In genomic region chr19:8839908-8840791, GRCm38 (mm10) we compare ENCODE assay signal across 8 mouse cellular contexts. TPM values are rescaled to one million over a fixed set of nuclear protein-coding genes. Genes with fewer than 3 reads are reported as not detected.
A peak's percentile ranks its signal among the peaks of the same experiment; 100 is the strongest.
DNase-seq lines count a peak whose midpoint lies in the region; ATAC-seq and TF ChIP-seq lines count a peak whose summit lies in the region.

No protein-coding gene starts in this region.

- no peaks in the 10 kb centered on the region for H3K27me3 ChIP-seq in intestine, postnatal 0 days (replicated peaks; ENCODE audit: control insufficient read depth, insufficient read depth, low read length)
- H3K27me3 ChIP-seq in limb, embryonic 12.5 days: no peaks in the 10 kb centered on the region
- no peaks in the 10 kb centered on the region for H3K27me3 ChIP-seq in midbrain, embryonic 11.5 days (ENCODE audit: control insufficient read depth, insufficient read depth, low read length)

- peak overlapping the region; percentile 41 for H3K4me3 ChIP-seq in intestine, postnatal 0 days (ENCODE audit: low read depth, low read length)
- H3K4me3 ChIP-seq in limb, embryonic 12.5 days (replicated peaks): peak overlapping the region; percentile 52
- H3K4me3 ChIP-seq in midbrain, embryonic 11.5 days (ENCODE audit: low read depth, low read length): peak overlapping the region; percentile 46

- H3K36me3 ChIP-seq in intestine, postnatal 0 days (ENCODE audit: control insufficient read depth, insufficient read depth): peaks cover 6% of the 10 kb centered on the region; the same call in 1 of the 2 replicates
- peaks cover 31% of the 10 kb centered on the region for H3K36me3 ChIP-seq in limb, embryonic 12.5 days
- 0 out of 2 replicates have a peak, but pooled peaks cover 2% of the 10 kb centered on the region for H3K36me3 ChIP-seq in midbrain, embryonic 11.5 days (ENCODE audit: control insufficient read depth, insufficient read depth, low read length)

- DNase-seq in left cerebral cortex, adult 18-20 months (ENCODE audit: low spot score in 2 of 2): peak; percentile 64 to 77
- DNase-seq in left cerebral cortex, adult 11 months (ENCODE audit: low spot score): no peak
- peak; percentile 84 for DNase-seq in embryo, embryonic 11 days
- peak; percentile 83 to 86 for DNase-seq in heart, adult 18-20 months
- DNase-seq in midbrain, embryonic 11.5 days (ENCODE audit: low spot score, missing footprints): peak; percentile 94
- peak; percentile 70 to 85 for DNase-seq in spleen, postnatal 10 days (ENCODE audit: low spot score in 2 of 2)

- WGBS in intestine, postnatal 0 days: 26% methylated on average over 29 of the region's 29 CpGs
- WGBS in limb, embryonic 12.5 days: 24% methylated on average over 29 of the region's 29 CpGs
- 18% methylated on average over 29 of the region's 29 CpGs for WGBS in midbrain, embryonic 11.5 days

- peak overlapping the region; percentile 21 for H3K27ac ChIP-seq in intestine, postnatal 0 days (ENCODE audit: low read depth, low read length)
- H3K27ac ChIP-seq in limb, embryonic 12.5 days: 0 out of 2 replicates have a peak overlapping the region, but pooled peaks have one; percentile 20
- peak overlapping the region; percentile 56 for H3K27ac ChIP-seq in midbrain, embryonic 11.5 days (ENCODE audit: low read depth, low read length)

- no peaks in the 10 kb centered on the region for H3K9me3 ChIP-seq in intestine, postnatal 0 days (ENCODE audit: control insufficient read depth)
- no peaks in the 10 kb centered on the region for H3K9me3 ChIP-seq in limb, embryonic 12.5 days
- H3K9me3 ChIP-seq in midbrain, embryonic 11.5 days (ENCODE audit: control insufficient read depth, low read length): no peaks in the 10 kb centered on the region

- H3K4me1 ChIP-seq in intestine, postnatal 0 days (replicated peaks; ENCODE audit: control insufficient read depth, insufficient read depth, low read length): no peaks in the 10 kb centered on the region
- peaks cover 32% of the 10 kb centered on the region for H3K4me1 ChIP-seq in limb, embryonic 12.5 days (replicated peaks)
- peaks cover 27% of the 10 kb centered on the region for H3K4me1 ChIP-seq in midbrain, embryonic 11.5 days (ENCODE audit: control insufficient read depth, insufficient read depth, low read length)

- no peak for TF ChIP-seq CTCF in intestine, postnatal 0 days (IDR thresholded peaks at IDR 0.05; ENCODE audit: low read depth)

- peak overlapping the region; percentile 66 for H3K4me2 ChIP-seq in intestine, postnatal 0 days (replicated peaks; ENCODE audit: low read depth)
- peak overlapping the region; percentile 73 for H3K4me2 ChIP-seq in limb, embryonic 12.5 days
- peak overlapping the region; percentile 80 for H3K4me2 ChIP-seq in midbrain, embryonic 11.5 days

- H3K9ac ChIP-seq in intestine, postnatal 0 days (ENCODE audit: low read depth, low read length): peak overlapping the region; percentile 60
- H3K9ac ChIP-seq in limb, embryonic 12.5 days (replicated peaks): peak overlapping the region; percentile 67
- peak overlapping the region; percentile 74 for H3K9ac ChIP-seq in midbrain, embryonic 11.5 days (ENCODE audit: low read length)

- ATAC-seq in intestine, postnatal 0 days: peak; percentile 60
- no peak for ATAC-seq in limb, embryonic 12.5 days (ENCODE audit: insufficient number of reproducible peaks, insufficient read depth, low FRiP score, low TSS enrichment, low read depth)
- ATAC-seq in midbrain, embryonic 11.5 days (ENCODE audit: low FRiP score): peak; percentile 49

RNA-seq across cellular contexts. Expression of gene Gng3, which starts 1.2 kb away (rescaled TPM):
- total RNA-seq in left cerebral cortex, adult 18-20 months (2021): 100 to 1,000 TPM; 181 to 184 TPM
- total RNA-seq in heart, adult 18-20 months (2021): not detected
- polyA plus RNA-seq in intestine, postnatal 0 days (2015; fragmentation: Nextera tagmentation; extraction: Ambion mirVana): 9.4 and 10.9 TPM in 2 replicates
- 10.7 and 12.0 TPM in 2 replicates for polyA plus RNA-seq in limb, embryonic 12.5 days (2016; fragmentation: Nextera tagmentation; extraction: Ambion mirVana)
- 128 and 133 TPM in 2 replicates for polyA plus RNA-seq in midbrain, embryonic 11.5 days (2014; fragmentation: Nextera tagmentation; extraction: Ambion mirVana)

RNA-seq across cellular contexts. Expression of gene Bscl2, which starts 2.9 kb away (rescaled TPM):
- total RNA-seq in left cerebral cortex, adult 18-20 months (2021): 100 to 1,000 TPM in 1 of 2 experiments, 10 to 100 TPM in 1; 98.1 to 112 TPM
- total RNA-seq in heart, adult 18-20 months (2021): 10 to 100 TPM; 24.7 to 32.2 TPM
- polyA plus RNA-seq in intestine, postnatal 0 days (2015; fragmentation: Nextera tagmentation; extraction: Ambion mirVana): 43.2 and 47.2 TPM in 2 replicates
- polyA plus RNA-seq in limb, embryonic 12.5 days (2016; fragmentation: Nextera tagmentation; extraction: Ambion mirVana): 43.1 and 43.2 TPM in 2 replicates
- 50.6 and 52.7 TPM in 2 replicates for polyA plus RNA-seq in midbrain, embryonic 11.5 days (2014; fragmentation: Nextera tagmentation; extraction: Ambion mirVana)

RNA-seq across cellular contexts. Expression of gene Lrrn4cl, which starts 10.4 kb away (rescaled TPM):
- 1 to 10 TPM; 1.2 to 1.7 TPM for total RNA-seq in left cerebral cortex, adult 18-20 months (2021)
- total RNA-seq in heart, adult 18-20 months (2021): 1 to 10 TPM; 2.3 to 3.6 TPM
- 2.2 TPM in 2 replicates for polyA plus RNA-seq in intestine, postnatal 0 days (2015; fragmentation: Nextera tagmentation; extraction: Ambion mirVana)
- 0.24 and 0.58 TPM in 2 replicates for polyA plus RNA-seq in limb, embryonic 12.5 days (2016; fragmentation: Nextera tagmentation; extraction: Ambion mirVana)
- polyA plus RNA-seq in midbrain, embryonic 11.5 days (2014; fragmentation: Nextera tagmentation; extraction: Ambion mirVana): 0.18 and 0.30 TPM in 2 replicates

RNA-seq across cellular contexts. Expression of gene AC129217.1, which starts 10.6 kb away (rescaled TPM):
- 1 to 10 TPM in 1 of 2 experiments, not detected in 1; 2.3 TPM for total RNA-seq in left cerebral cortex, adult 18-20 months (2021)
- total RNA-seq in heart, adult 18-20 months (2021): not detected
- not detected in 2 replicates for polyA plus RNA-seq in intestine, postnatal 0 days (2015; fragmentation: Nextera tagmentation; extraction: Ambion mirVana)
- polyA plus RNA-seq in limb, embryonic 12.5 days (2016; fragmentation: Nextera tagmentation; extraction: Ambion mirVana): not detected in 2 replicates
- polyA plus RNA-seq in midbrain, embryonic 11.5 days (2014; fragmentation: Nextera tagmentation; extraction: Ambion mirVana): not detected in 2 replicates

RNA-seq across cellular contexts. Expression of gene Hnrnpul2, which starts 20.3 kb away (rescaled TPM):
- total RNA-seq in left cerebral cortex, adult 18-20 months (2021): 100 to 1,000 TPM; 123 to 127 TPM
- total RNA-seq in heart, adult 18-20 months (2021): 10 to 100 TPM; 47.2 to 47.4 TPM
- 5.4 and 6.0 TPM in 2 replicates for polyA plus RNA-seq in intestine, postnatal 0 days (2015; fragmentation: Nextera tagmentation; extraction: Ambion mirVana)
- polyA plus RNA-seq in limb, embryonic 12.5 days (2016; fragmentation: Nextera tagmentation; extraction: Ambion mirVana): 6.0 and 6.7 TPM in 2 replicates
- 6.1 and 6.2 TPM in 2 replicates for polyA plus RNA-seq in midbrain, embryonic 11.5 days (2014; fragmentation: Nextera tagmentation; extraction: Ambion mirVana)
